Comparison of ENCODE assay signal across 29 mouse cellular contexts in the genomic region with DNA sequence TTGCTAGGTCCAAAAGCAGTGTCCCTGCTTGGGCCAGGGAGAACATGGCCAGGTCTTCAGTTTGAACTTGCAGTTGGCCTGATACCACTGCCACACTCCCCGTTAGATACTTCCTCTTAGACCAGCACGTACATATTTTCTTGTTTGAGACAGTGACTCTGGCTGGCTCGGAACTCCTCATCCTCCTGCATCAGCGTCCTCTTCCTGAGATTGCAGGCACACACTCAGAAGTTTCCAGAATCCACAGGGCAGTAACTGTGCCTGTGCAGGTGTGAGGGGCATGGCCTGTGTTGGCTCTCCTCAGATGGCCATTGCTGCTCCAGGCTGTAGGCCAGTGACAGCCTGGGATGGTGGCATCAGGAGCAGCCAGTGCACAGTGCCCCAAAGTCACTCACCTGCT. TPM values are rescaled to one million over a fixed set of nuclear protein-coding genes. Genes with fewer than 3 reads are reported as not detected.
"Had no signal": no experiment of that assay in that cellular context is flagged by ENCODE, and none has a peak within 500 bp of the region (broad histone marks: within the 10 kb centered on the region; RNA-seq: fewer than 3 reads in every experiment).

No protein-coding gene starts in this region.

- H3K27me3 ChIP-seq: limb, embryonic 12.5 days; limb, embryonic 15.5 days; megakaryocyte, embryonic 14.5 days; midbrain, embryonic 15.5 days; neural tube, embryonic 12.5 days had no signal

- H3K27ac ChIP-seq: left cerebral cortex, adult 2 months; limb, embryonic 12.5 days; liver, embryonic 14.5 days; macrophage; midbrain, embryonic 15.5 days; neural tube, embryonic 12.5 days had no signal

- H3K9ac ChIP-seq: limb, embryonic 12.5 days; limb, embryonic 15.5 days; liver, embryonic 14.5 days; liver, postnatal 0 days; lung, embryonic 14.5 days; midbrain, embryonic 15.5 days; neural tube, embryonic 12.5 days had no signal

- H3K4me3 ChIP-seq: left cerebral cortex, adult 2 months; limb, embryonic 12.5 days; limb, embryonic 15.5 days; megakaryocyte, embryonic 14.5 days; midbrain, embryonic 10.5 days; midbrain, embryonic 15.5 days; neural tube, embryonic 12.5 days had no signal

- DNase-seq: kidney, adult 18-20 months; kidney, adult 9 months; kidney, postnatal 14 days; kidney, postnatal 4 days; layer of hippocampus, postnatal 36 days; left cerebral cortex, postnatal 4 days; liver, postnatal 0 days; lung, embryonic 14.5 days; thymus, adult 2 months; thymus, postnatal 14 days; thymus, postnatal 4 days had no signal

- ATAC-seq: liver, postnatal 0 days; midbrain, embryonic 15.5 days had no signal

- H3K9me3 ChIP-seq: limb, embryonic 12.5 days; limb, embryonic 15.5 days; megakaryocyte, embryonic 14.5 days; midbrain, embryonic 10.5 days; midbrain, embryonic 15.5 days; neural tube, embryonic 12.5 days had no signal

- H3K4me2 ChIP-seq: limb, embryonic 12.5 days; limb, embryonic 15.5 days; liver, embryonic 11.5 days; lung, embryonic 14.5 days; midbrain, embryonic 15.5 days; neural tube, embryonic 12.5 days had no signal

RNA-seq across cellular contexts. Expression of a gene that starts 24.6 kb away (rescaled TPM):
- polyA plus RNA-seq: intestine, embryonic 16.5 days; kidney, embryonic 16.5 days; limb, embryonic 12.5 days; limb, embryonic 15.5 days; liver, embryonic 11.5 days; liver, embryonic 14.5 days; liver, postnatal 0 days; lung, embryonic 14.5 days; lung, postnatal 0 days; macrophage; midbrain, embryonic 10.5 days; neural tube, embryonic 12.5 days; small intestine, adult 2 months; spleen, adult 2 months had no signal

RNA-seq across cellular contexts. Expression of a gene that starts 39.9 kb away (rescaled TPM):
- total RNA-seq: layer of hippocampus, postnatal 36 days; left cerebral cortex, postnatal 4 days had no signal
- polyA plus RNA-seq: limb, embryonic 12.5 days; macrophage; midbrain, embryonic 10.5 days; midbrain, embryonic 15.5 days; neural tube, embryonic 12.5 days had no signal

RNA-seq across cellular contexts. Expression of a gene that starts 44.7 kb away (rescaled TPM):
- total RNA-seq: layer of hippocampus, adult 8-10 months; layer of hippocampus, postnatal 10 days; layer of hippocampus, postnatal 36 days; left cerebral cortex, adult 2 months; left cerebral cortex, postnatal 14 days; left cerebral cortex, postnatal 4 days had no signal
- polyA plus RNA-seq: limb, embryonic 12.5 days; limb, embryonic 15.5 days; liver, embryonic 11.5 days; liver, embryonic 14.5 days; liver, postnatal 0 days; lung, embryonic 14.5 days; lung, postnatal 0 days; macrophage; midbrain, embryonic 10.5 days; midbrain, embryonic 15.5 days; neural tube, embryonic 12.5 days; small intestine, adult 2 months had no signal
